Mouse (Mus musculus) forebrain, postnatal 0 days (tissue): ENCODE results near the gene Lect2. TPM values are rescaled to one million over a fixed set of nuclear protein-coding genes. Genes with fewer than 3 reads are reported as not detected.
A peak's percentile ranks its signal among the peaks of the same experiment; 100 is the strongest.

ENCODE experiments used
- ATAC-seq: fragments of 200-750 bp; cut with Nextera tagmentation; 2 replicates; pipeline ENCODE4 v1.8.0; 2017; ENCODE audit warnings: mild to moderate bottlenecking, moderate library complexity
- DNase-seq: peaks from one replicate; pipeline ENCODE4 v3.0.0-alpha.2; 2015
- H3K27ac ChIP-seq: fragments of 300-500 bp; sonication (generic); 2 replicates; pipeline ENCODE4 v1.5.1; 2014; ENCODE audit warnings: low read depth, mild to moderate bottlenecking, antibody characterized with exemption, low read length, moderate library complexity, mixed read lengths
- H3K27me3 ChIP-seq: fragments of 300-500 bp; sonication (generic); 2 replicates; pipeline ENCODE4 v1.6.1; 2014; ENCODE audit warnings: mild to moderate bottlenecking, low read length, mixed read lengths; ENCODE audit not compliant: insufficient read depth
- H3K36me3 ChIP-seq: fragments of 300-500 bp; sonication (generic); 2 replicates; pipeline ENCODE4 v1.6.1; 2014; ENCODE audit warnings: mild to moderate bottlenecking, moderate library complexity; ENCODE audit not compliant: insufficient read depth
- H3K4me1 ChIP-seq: fragments of 300-500 bp; sonication (generic); 2 replicates; pipeline ENCODE4 v1.6.1; 2014; ENCODE audit warnings: antibody characterized with exemption; ENCODE audit not compliant: insufficient read depth
- H3K4me2 ChIP-seq: fragments of 300-500 bp; sonication (generic); 2 replicates; pipeline ENCODE4 v1.6.1; 2014; ENCODE audit warnings: low read depth, mild to moderate bottlenecking, moderate library complexity
- H3K4me3 ChIP-seq: fragments of 300-500 bp; sonication (generic); 2 replicates; pipeline ENCODE4 v1.5.1; 2014; ENCODE audit warnings: low read depth, low read length, mixed read lengths
- H3K9ac ChIP-seq: fragments of 300-500 bp; sonication (generic); 2 replicates; pipeline ENCODE4 v1.6.1; 2014; ENCODE audit warnings: mild to moderate bottlenecking
- H3K9me3 ChIP-seq: fragments of 300-500 bp; sonication (generic); 2 replicates; pipeline ENCODE4 v1.6.1; 2016; ENCODE audit warnings: low read length
- CTCF ChIP-seq: sonication (generic); IDR thresholded peaks from 2 replicates; pipeline ENCODE4 v1.5.1; 2016; ENCODE audit warnings: antibody characterized with exemption, control low read depth, low read depth
- WGBS: fragments of 180-500 bp; shearing (Covaris S2); extraction: QIAGEN DNeasy Blood & Tissue Kit; methylation state at CpG from one replicate; pipeline ENCODE4 v1.1.7; 2014; 5-methylcytosine and 5-hydroxymethylcytosine counted together
- polyA plus RNA-seq: library from polyadenylated mRNA; unstranded; fragments of >200 nt; fragmentation: Nextera tagmentation; extraction: Ambion mirVana; gene quantifications from 2 replicates; pipeline ENCODE4 v1.2.1, GENCODE M21; 2015
- total RNA-seq: library from RNA; depleted of rRNA; stranded (reverse); fragments of >200 nt; gene quantifications from 2 replicates; pipeline ENCODE4 v1.2.3, GENCODE M21; 2014

The Lect2 gene
- total and polyA plus RNA-seq, 2 experiments from 2014 or later, result not detected

DNA sequence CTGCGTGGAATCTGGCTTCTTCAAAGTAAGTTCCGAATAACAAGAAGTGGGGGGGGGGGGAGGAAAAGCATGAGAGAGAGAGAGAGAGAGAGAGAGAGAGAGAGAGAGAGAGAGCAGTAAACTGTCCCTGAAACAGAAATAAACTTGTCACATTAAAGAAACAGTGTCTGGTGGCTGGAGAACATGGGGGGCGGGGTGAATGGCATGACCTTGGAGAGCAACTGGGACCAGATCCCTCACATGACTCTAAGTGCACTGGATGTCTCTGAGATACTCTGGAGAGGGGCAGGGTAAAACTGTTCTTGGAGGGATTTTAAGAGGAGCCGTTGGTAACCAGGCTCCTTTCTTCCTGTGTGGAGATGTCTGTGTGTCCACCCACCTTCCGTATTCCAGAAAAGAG is 41.9 kb upstream of the Lect2 start:
- Histone ChIP-seq H3K27ac (no peak overlapping the region), H3K4me1 (no peaks in the 10 kb centered on the region), H3K4me2 (no peak overlapping the region), H3K27me3 (no peaks in the 10 kb centered on the region), H3K9me3 (no peaks in the 10 kb centered on the region), H3K9ac (no peak overlapping the region), H3K4me3 (no peak overlapping the region), H3K36me3 (no peaks in the 10 kb centered on the region)
- ATAC-seq (no peak), DNase-seq (no peak)
- TF ChIP-seq CTCF, result no peak
- 82% methylated on average over 5 of the region's 5 CpGs for WGBS

DNA sequence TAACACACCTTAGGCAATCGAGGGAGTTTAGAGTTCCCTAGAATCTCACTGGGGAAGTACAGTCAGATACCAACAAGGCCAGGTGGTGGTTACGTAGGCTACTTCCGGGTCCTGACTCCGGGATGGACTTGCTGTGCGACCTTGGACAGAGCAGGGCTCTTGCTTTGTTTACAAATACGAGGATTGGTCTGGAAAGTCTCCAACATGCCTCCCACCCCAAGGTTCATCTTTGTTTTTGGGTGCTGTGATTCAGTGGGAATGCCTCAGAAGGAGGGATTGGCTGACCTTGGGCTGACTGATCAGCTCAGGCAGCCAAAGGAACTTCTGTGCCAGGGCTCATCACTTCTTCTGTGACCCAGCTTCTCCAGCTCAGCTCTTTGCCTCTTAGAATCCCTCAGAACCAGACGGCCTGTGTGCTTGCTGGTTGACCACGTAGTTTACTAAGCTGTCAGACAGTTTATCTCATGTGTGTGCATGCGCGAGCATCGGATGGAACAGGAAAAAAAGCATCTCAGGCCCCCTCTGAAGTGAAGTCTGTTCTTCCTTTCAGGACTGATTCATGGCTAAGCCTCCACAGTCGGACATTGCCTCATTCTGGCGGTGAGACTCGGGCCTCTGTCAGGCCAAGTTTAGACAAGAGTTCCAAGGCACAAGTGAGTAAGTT is 40.3 kb upstream of the Lect2 start:
- H3K9ac ChIP-seq, result no peak overlapping the region
- H3K9me3 ChIP-seq, result no peaks in the 10 kb centered on the region
- ATAC-seq (no peak), DNase-seq (no peak)
- no peak overlapping the region for H3K4me3 ChIP-seq
- no peak for TF ChIP-seq CTCF
- H3K4me2 ChIP-seq, result no peak overlapping the region
- no peaks in the 10 kb centered on the region for H3K4me1 ChIP-seq
- H3K27me3 ChIP-seq, result no peaks in the 10 kb centered on the region
- no peak overlapping the region for H3K27ac ChIP-seq
- H3K36me3 ChIP-seq, result no peaks in the 10 kb centered on the region
- 86% methylated on average over 14 of the region's 14 CpGs for WGBS

DNA sequence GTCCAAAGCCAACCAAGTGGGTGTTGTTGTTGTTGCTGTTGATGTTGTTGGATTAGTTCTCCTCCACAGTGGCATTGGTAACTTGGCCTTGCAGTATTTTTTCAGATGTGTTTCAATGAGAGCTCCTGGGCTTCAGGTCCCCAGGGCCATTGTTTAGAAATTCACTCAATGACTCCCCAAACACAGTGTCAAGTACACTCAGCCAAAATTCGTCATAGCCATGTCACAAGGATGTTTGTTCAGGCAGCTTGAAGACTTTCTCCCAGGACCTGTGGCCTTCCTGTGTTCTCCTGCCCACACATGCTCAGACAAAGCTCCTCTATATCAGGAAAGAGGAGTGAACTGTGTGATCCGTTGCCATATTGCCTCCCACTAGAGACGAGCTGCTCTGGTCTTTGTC is 37.7 kb upstream of the Lect2 start:
- ATAC-seq, result no peak
- H3K4me1 ChIP-seq, result peaks cover 3% of the 10 kb centered on the region; the same call in 1 of the 2 replicates

DNA sequence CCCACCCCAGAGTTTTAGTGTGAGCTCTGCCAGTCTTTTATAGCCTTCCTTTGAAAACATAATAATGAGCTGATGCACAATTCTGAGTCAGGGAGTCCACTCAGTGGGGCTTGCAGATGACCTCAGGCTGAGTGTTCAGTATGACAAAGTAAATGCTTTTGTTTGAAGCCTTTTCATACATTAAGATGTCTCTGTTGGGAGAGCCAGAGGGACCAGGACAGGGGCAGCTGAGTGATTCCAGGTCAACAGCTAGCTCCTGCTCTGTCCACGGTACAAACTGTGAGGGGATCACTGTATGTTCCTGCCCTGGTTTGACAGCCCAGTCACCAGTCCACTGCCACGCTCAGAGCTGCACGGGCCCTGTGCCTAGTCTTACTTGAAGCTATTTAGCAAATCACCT is 34.4 kb upstream of the Lect2 start:
- no peak overlapping the region for H3K4me2 ChIP-seq
- peaks cover 3% of the 10 kb centered on the region; the same call in 1 of the 2 replicates for H3K4me1 ChIP-seq
- H3K9me3 ChIP-seq, result no peaks in the 10 kb centered on the region
- 32% methylated on average over 3 of the region's 3 CpGs for WGBS
- ATAC-seq, result no peak
- H3K27me3 ChIP-seq, result no peaks in the 10 kb centered on the region
- no peak for TF ChIP-seq CTCF
- H3K4me3 ChIP-seq, result no peak overlapping the region
- no peak for DNase-seq
- no peaks in the 10 kb centered on the region for H3K36me3 ChIP-seq
- no peak overlapping the region for H3K27ac ChIP-seq
- no peak overlapping the region for H3K9ac ChIP-seq

More for the DNA sequence above, 37.7 kb upstream of the Lect2 start:
- Histone ChIP-seq H3K9ac (no peak overlapping the region), H3K27me3 (no peaks in the 10 kb centered on the region), H3K9me3 (no peaks in the 10 kb centered on the region), H3K36me3 (no peaks in the 10 kb centered on the region), H3K4me2 (no peak overlapping the region), H3K27ac (no peak overlapping the region), H3K4me3 (no peak overlapping the region)
- DNase-seq, result no peak
- 83% methylated on average over 3 of the region's 3 CpGs for WGBS
- TF ChIP-seq CTCF, result no peak

DNA sequence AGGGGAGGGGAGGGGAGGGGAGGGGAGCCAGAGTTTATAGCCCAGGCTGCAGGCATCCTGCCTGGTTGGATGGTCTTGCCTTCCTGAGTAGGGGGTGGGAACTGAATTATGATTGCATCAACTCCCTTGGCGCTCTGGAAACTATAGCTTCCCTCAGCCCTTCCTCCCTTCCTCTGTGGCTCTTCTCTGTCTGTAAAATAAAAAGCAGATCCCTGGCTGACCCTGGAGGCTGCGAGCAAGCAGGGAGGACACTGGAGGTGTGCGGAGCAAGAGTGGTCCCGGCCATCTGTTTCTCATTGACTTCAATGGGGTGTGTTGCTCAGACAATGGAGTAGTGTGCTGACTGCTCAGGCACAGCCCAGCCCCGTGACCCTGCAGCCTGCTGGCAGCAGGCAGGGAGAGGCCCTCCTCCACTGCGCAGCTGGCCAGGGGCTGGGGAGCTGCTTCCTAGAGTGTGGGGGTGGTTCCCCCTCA is 33.7 kb upstream of the Lect2 start:
- H3K4me2 ChIP-seq, result no peak overlapping the region; the same call in 1 of the 2 replicates

DNA sequence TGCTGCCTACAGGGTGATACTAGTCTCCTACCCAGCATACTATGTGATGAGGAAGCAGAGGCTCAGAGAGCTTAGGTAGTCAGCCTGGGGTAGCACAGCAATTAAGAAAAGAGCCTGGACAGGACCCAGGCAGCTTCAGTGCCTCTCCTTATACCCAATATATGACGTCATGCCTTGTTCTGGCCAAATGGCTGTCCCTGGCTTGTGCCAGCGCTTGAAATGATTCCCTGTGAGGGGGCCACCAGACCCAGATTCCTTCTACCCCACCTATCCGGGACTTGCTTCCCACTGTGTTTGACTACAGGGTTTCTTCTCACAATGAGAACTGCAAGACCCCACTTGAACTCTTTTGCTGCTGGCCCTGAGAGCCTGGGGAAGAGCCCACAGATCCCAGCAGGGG is 33.2 kb upstream of the Lect2 start:
- 4% methylated on average over 3 of the region's 3 CpGs for WGBS
- no peak for TF ChIP-seq CTCF
- no peak overlapping the region for H3K27ac ChIP-seq
- H3K4me3 ChIP-seq, result no peak overlapping the region
- no peaks in the 10 kb centered on the region for H3K36me3 ChIP-seq
- no peak overlapping the region for H3K9ac ChIP-seq
- peaks cover 3% of the 10 kb centered on the region; the same call in 1 of the 2 replicates for H3K4me1 ChIP-seq
- H3K9me3 ChIP-seq, result no peaks in the 10 kb centered on the region
- no peak overlapping the region for H3K4me2 ChIP-seq
- peak; percentile 49 for DNase-seq
- ATAC-seq, result peak; percentile 47
- no peaks in the 10 kb centered on the region for H3K27me3 ChIP-seq

More for the DNA sequence above, 33.7 kb upstream of the Lect2 start:
- DNase-seq (peak; percentile 44), ATAC-seq (peak; percentile 91)
- H3K9ac ChIP-seq, result 0 out of 2 replicates have a peak overlapping the region, but pooled peaks have one; percentile 22
- TF ChIP-seq CTCF, result no peak
- no peaks in the 10 kb centered on the region for H3K9me3 ChIP-seq
- no peaks in the 10 kb centered on the region for H3K27me3 ChIP-seq
- no peak overlapping the region for H3K4me3 ChIP-seq
- peak overlapping the region; percentile 50; the same call in 1 of the 2 replicates for H3K27ac ChIP-seq
- 4% methylated on average over 6 of the region's 6 CpGs for WGBS
- H3K36me3 ChIP-seq, result no peaks in the 10 kb centered on the region
- H3K4me1 ChIP-seq, result peaks cover 3% of the 10 kb centered on the region; the same call in 1 of the 2 replicates

DNA sequence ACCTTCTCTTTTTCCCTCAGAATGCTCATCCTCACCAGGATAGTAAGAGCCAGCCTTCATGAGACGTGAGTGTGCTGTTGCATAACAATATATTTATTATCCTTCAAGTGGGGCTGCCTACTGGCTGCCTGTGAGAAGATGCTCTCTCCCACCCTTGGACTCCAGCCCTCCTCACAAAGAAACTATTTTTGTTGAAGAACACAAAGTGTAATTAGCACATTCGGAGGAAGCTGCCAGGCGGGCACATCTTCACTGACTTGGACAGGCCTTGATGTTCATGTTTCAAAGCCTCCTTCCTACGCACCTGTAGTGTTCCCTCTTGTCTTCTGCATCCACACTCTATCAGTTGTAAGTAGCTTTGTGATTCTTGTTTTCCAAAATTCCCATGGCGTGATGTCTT is 32.1 kb upstream of the Lect2 start:
- Histone ChIP-seq H3K9ac (no peak overlapping the region), H3K27me3 (no peaks in the 10 kb centered on the region), H3K4me2 (no peak overlapping the region), H3K4me1 (peaks cover 3% of the 10 kb centered on the region; the same call in 1 of the 2 replicates), H3K27ac (no peak overlapping the region), H3K4me3 (no peak overlapping the region), H3K36me3 (no peaks in the 10 kb centered on the region), H3K9me3 (no peaks in the 10 kb centered on the region)
- ATAC-seq (no peak), DNase-seq (no peak)
- no peak for TF ChIP-seq CTCF
- WGBS, result 62% methylated on average over 5 of the region's 5 CpGs
